Mouse (Mus musculus) ES-E14 (cell line): ENCODE data around the gene Prkag2. TPM values are rescaled to one million over a fixed set of nuclear protein-coding genes. Genes with fewer than 3 reads are reported as not detected.

Experiments used
- DNase-seq: peaks from one replicate; pipeline ENCODE4 v3.0.0-alpha.2; 2013; ENCODE audit warnings: low read depth, low spot score
- H3K27ac ChIP-seq: 2 replicates; pipeline ENCODE4 v1.5.1; 2012; ENCODE audit warnings: low read depth, mild to moderate bottlenecking, low read length, moderate library complexity, mixed read lengths; ENCODE audit not compliant: poor library complexity, insufficient read depth, severe bottlenecking
- H3K36me3 ChIP-seq: 2 replicates; pipeline ENCODE4 v1.6.1; 2012; ENCODE audit warnings: mild to moderate bottlenecking, low read length, moderate library complexity, mixed read lengths; ENCODE audit not compliant: control insufficient read depth, poor library complexity, insufficient read depth, severe bottlenecking
- H3K4me1 ChIP-seq, 2 experiments: fragments of 150-350 bp in 1 of 2; sonication (generic) in 1 of 2; 2 replicates each; pipeline ENCODE4 v1.6.1; 2012; ENCODE audit warnings: low read length in 2 of 2, mild to moderate bottlenecking in 1 of 2, mixed read lengths in 1 of 2; ENCODE audit not compliant: control insufficient read depth in 2 of 2, insufficient read depth in 2 of 2, poor library complexity in 1 of 2
- H3K4me3 ChIP-seq, 2 experiments: fragments of 150-350 bp in 1 of 2; sonication (generic) in 1 of 2; 2 replicates each; pipeline ENCODE4 v1.5.1; 2012; ENCODE audit warnings: low read length in 2 of 2, low read depth in 1 of 2, mild to moderate bottlenecking in 1 of 2, mixed read lengths in 1 of 2; ENCODE audit not compliant: insufficient read depth in 1 of 2, poor library complexity in 1 of 2, severe bottlenecking in 1 of 2
- H3K9ac ChIP-seq: 2 replicates; pipeline ENCODE4 v1.6.1; 2012; ENCODE audit warnings: low read depth, mild to moderate bottlenecking, low read length, mixed read lengths; ENCODE audit not compliant: poor library complexity, insufficient read depth, severe bottlenecking
- H3K9me3 ChIP-seq: fragments of 150-350 bp; sonication (generic); 2 replicates; pipeline ENCODE4 v1.6.1; 2012; ENCODE audit warnings: low read depth, mild to moderate bottlenecking, low read length; ENCODE audit not compliant: control insufficient read depth, insufficient read depth
- CHD2 ChIP-seq: IDR thresholded peaks from 2 replicates; pipeline ENCODE4 v1.6.1; 2014; ENCODE audit warnings: mild to moderate bottlenecking, low read depth, low read length, inconsistent platforms
- HCFC1 ChIP-seq: IDR thresholded peaks from 2 replicates; pipeline ENCODE4 v1.6.1; 2012; ENCODE audit warnings: low read length, inconsistent platforms, borderline replicate concordance; ENCODE audit not compliant: insufficient read depth
- MAFK ChIP-seq: IDR thresholded peaks from 2 replicates; pipeline ENCODE4 v1.6.1; 2014; ENCODE audit warnings: mild to moderate bottlenecking, low read depth, low read length, inconsistent platforms; ENCODE audit not compliant: insufficient read depth
- ZC3H11A ChIP-seq: IDR thresholded peaks from 2 replicates; pipeline ENCODE4 v1.6.1; 2012; ENCODE audit warnings: low read depth, mild to moderate bottlenecking, inconsistent platforms, low read length, borderline replicate concordance
- ZNF384 ChIP-seq: IDR thresholded peaks from 2 replicates; pipeline ENCODE4 v1.6.1; 2012; ENCODE audit warnings: low read depth, low read length, inconsistent platforms
- in situ Hi-C, 2 experiments: fragments of 600-800 bp; cut with MboI; formaldehyde crosslinking; loops; one replicate each; pipeline ENCODE4 v1.15.1; 2025; ENCODE audit warnings: low sequenced_read_pairs in 2 of 2, inconsistent platforms in 1 of 2; ENCODE audit not compliant: unreplicated experiment in 2 of 2
- total RNA-seq: library from RNA; depleted of rRNA; stranded (reverse); fragments of 300-350 nt; gene quantifications from 2 replicates; pipeline ENCODE4 v1.2.3, GENCODE M21; 2012

Prkag2 gene
- total RNA-seq, 1 experiment: 10.5 TPM

DNA sequence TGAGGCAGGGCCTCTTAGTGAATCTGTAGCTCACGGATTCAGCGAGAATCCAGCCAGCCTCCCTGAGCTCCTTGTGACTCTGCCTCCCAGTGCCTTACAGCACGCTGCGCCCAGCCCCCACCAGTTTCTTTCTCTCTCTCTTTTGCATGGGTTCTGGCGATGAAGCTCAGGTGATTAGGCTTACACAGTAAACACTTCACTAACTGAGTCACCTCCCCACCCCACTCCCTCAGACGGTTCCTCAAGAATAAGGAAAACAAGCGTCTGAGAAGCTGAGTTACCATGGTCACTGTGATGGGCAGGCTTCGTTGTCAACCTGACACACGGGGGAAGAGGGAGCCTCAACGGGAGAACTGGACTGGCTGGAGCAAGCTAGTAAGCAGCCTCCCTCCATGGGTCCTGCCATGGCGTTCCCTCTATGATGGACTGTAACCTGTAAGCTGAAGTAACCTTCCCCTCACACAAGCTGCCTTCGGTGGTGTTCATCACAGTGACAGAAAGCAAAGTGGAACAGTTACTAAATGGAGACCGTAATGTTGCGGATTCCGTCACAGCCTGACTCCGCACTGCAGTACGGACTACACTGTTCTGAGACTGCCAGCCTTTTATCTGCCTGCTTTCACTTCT, 37.8 kb downstream of the Prkag2 start:
- no peaks in the 10 kb centered on the region for H3K9me3 ChIP-seq
- in situ Hi-C loops: no loop called here
- no peak overlapping the region for H3K27ac ChIP-seq
- no peaks in the 10 kb centered on the region for H3K36me3 ChIP-seq
- H3K4me1 ChIP-seq: peaks cover 0 to 1% of the 10 kb centered on the region in 2 experiments; a peak in 1 of 4 replicates
- no peak overlapping the region for H3K4me3 ChIP-seq
- TF ChIP-seq ZNF384 (no peak), MAFK (no peak), HCFC1 (no peak), CHD2 (no peak), ZC3H11A (no peak)
- no peak for DNase-seq
- H3K9ac ChIP-seq: no peak overlapping the region

DNA sequence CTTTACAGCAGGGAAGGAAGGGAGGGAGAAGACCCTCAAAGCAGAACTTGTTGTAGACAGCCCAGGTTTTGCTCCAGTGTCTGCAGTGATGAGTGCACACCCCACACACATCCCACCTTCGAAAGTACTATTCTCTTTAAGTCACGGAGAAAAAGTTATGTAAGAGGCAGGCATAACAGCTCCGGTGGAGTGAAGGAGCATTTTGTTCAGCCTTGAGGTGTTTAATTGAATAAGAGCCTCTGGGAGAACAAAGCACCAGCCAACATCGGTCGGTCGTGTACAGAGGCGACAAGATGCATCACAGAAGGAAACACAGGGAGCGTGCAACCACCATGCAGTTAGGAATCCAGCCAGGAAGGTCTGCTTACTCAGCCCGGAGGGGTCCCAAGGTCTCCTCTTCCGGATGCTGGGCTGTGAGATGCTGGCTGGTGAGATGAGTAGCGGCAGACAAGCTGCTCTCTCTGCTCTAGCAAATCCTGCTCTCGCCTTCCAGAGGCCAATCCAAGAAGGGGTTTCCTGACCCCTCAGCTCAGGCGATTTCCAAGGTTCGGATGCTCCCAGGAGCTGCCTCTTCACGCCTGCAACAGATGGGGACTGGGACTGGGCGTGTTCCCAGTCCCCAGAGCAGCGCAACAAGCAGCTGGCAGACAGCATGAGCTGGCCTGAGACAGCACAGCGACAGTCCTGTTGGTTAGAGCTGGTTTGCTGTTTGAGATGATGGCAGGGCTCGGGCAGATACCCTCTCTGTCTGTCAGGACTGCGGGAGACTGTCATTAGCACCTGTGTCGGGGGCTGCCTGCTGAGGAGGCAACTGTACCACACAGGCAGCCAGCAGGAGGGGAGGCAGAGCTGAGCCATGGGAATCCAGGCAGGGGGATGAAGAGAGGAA, 41.3 kb downstream of the Prkag2 start:
- no peak overlapping the region for H3K27ac ChIP-seq
- H3K9me3 ChIP-seq: no peaks in the 10 kb centered on the region
- H3K9ac ChIP-seq: no peak overlapping the region
- no peak for TF ChIP-seq ZC3H11A
- TF ChIP-seq MAFK: no peak
- no peak for TF ChIP-seq ZNF384
- TF ChIP-seq CHD2: no peak
- no peak for TF ChIP-seq HCFC1
- H3K4me1 ChIP-seq: peaks cover 0 to 1% of the 10 kb centered on the region in 2 experiments; a peak in 1 of 4 replicates
- H3K36me3 ChIP-seq: no peaks in the 10 kb centered on the region
- H3K4me3 ChIP-seq: no peak overlapping the region
- in situ Hi-C loops: no loop called here
- no peak for DNase-seq

DNA sequence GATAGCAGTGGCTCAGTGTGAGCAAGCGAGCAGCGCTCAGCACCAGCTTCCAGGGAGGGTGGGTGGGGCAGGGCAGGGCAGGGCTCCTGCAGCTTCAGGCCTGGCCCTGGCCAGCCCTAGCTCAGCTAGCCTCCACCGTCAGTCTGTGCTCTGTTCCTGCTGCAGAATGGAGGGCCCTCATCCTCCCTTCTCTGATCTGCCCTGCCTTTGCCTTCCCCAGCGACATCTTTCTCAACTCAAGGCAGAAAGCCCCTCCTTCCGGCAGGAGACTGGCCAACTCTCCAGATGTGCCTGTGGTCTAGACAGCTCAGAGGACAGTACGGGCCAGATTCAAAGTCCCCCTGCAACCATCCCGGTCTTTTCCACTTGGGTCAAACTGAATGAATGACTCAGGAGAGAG, 42.0 kb downstream of the Prkag2 start:
- peaks cover 0 to 1% of the 10 kb centered on the region in 2 experiments; a peak in 1 of 4 replicates for H3K4me1 ChIP-seq
- H3K36me3 ChIP-seq: no peaks in the 10 kb centered on the region
- H3K9ac ChIP-seq: no peak overlapping the region
- TF ChIP-seq ZC3H11A (no peak), ZNF384 (no peak), MAFK (no peak), HCFC1 (no peak), CHD2 (no peak)
- no peak for DNase-seq
- no peak overlapping the region for H3K4me3 ChIP-seq
- no peak overlapping the region for H3K27ac ChIP-seq
- no peaks in the 10 kb centered on the region for H3K9me3 ChIP-seq
- in situ Hi-C loops: no loop called here

- no peak overlapping the region for H3K9ac ChIP-seq
- TF ChIP-seq HCFC1: no peak
- H3K36me3 ChIP-seq: no peaks in the 10 kb centered on the region
- in situ Hi-C loops: no loop called here
- no peaks in the 10 kb centered on the region for H3K9me3 ChIP-seq
- H3K27ac ChIP-seq: no peak overlapping the region
- DNase-seq: no peak
- H3K4me3 ChIP-seq: no peak overlapping the region
- peaks cover 0 to 1% of the 10 kb centered on the region in 2 experiments; a peak in 1 of 4 replicates for H3K4me1 ChIP-seq
Observed at GRCm38 (mm10) chr5:25055288-25055687, 45.2 kb downstream of the Prkag2 start.
